Mouse (Mus musculus): ENCODE measurements around the gene Sh3bp5l. TPM values are rescaled to one million over a fixed set of nuclear protein-coding genes. Genes with fewer than 3 reads are reported as not detected.
"Not testable (repeated sequence)": the region's sequence is repeated elsewhere in the genome, so short reads cannot be mapped to it uniquely, and the experiment has no call there.

Sh3bp5l gene
- total RNA-seq (2021): 10 to 100 TPM; 50.1 to 53.7 TPM
- long read RNA-seq, experiment 1, transcript Sh3bp5l-201 (7 exons, 2,977 nt): major isoform, 66 of 114 reads
- long read RNA-seq, experiment 1, transcript Sh3bp5l-202 (7 exons, 3,016 nt): minor isoform, 23 of 114 reads
- long read RNA-seq, experiment 1, partial matches to known transcripts: 11 of 114 reads
- long read RNA-seq, experiment 1, other reads (novel, unspliced or antisense): 14 of 114 reads
- long read RNA-seq, experiment 2, transcript Sh3bp5l-201 (7 exons, 2,977 nt): major isoform, 39 of 74 reads
- long read RNA-seq, experiment 2, transcript Sh3bp5l-202 (7 exons, 3,016 nt): minor isoform, 14 of 74 reads
- long read RNA-seq, experiment 2, partial matches to known transcripts: 7 of 74 reads
- long read RNA-seq, experiment 2, other reads (novel, unspliced or antisense): 14 of 74 reads

- peak; percentile 83 to 89 for DNase-seq (ENCODE audit: low spot score in 2 of 2)
Measured at GRCm38 (mm10) chr11:58330276-58331148, at the start of gene Sh3bp5l, which contains the start of gene Zfp672. Sh3bp5l (plus strand) TSS chr11:58330724. Zfp672 (minus strand) TSS chr11:58330339.

GRCm38 (mm10) chr11:58281970-58282496 is 48.5 kb upstream of the Sh3bp5l start:
- no peak for DNase-seq (ENCODE audit: low spot score in 2 of 2)

- DNase-seq (ENCODE audit: low spot score in 2 of 2): no peak
Measured at GRCm38 (mm10) chr11:58282518-58282917, 48.0 kb upstream of the Sh3bp5l start.

- no peak for DNase-seq (ENCODE audit: low spot score in 2 of 2)
Measured at GRCm38 (mm10) chr11:58289992-58290682, 40.4 kb upstream of the Sh3bp5l start.

GRCm38 (mm10) chr11:58290812-58291211 is 39.7 kb upstream of the Sh3bp5l start:
- no peak for DNase-seq (ENCODE audit: low spot score in 2 of 2)

GRCm38 (mm10) chr11:58292791-58293190 is 37.7 kb upstream of the Sh3bp5l start:
- DNase-seq (ENCODE audit: low spot score in 2 of 2): no peak

GRCm38 (mm10) chr11:58297396-58297795 is 33.1 kb upstream of the Sh3bp5l start:
- DNase-seq (ENCODE audit: low spot score in 2 of 2): no peak

- DNase-seq (ENCODE audit: low spot score in 2 of 2): peak; percentile 74 to 79
Measured at GRCm38 (mm10) chr11:58301057-58301456, 29.5 kb upstream of the Sh3bp5l start.

- peak; percentile 99 for DNase-seq (ENCODE audit: low spot score in 2 of 2)
Measured at GRCm38 (mm10) chr11:58301837-58302754, 28.4 kb upstream of the Sh3bp5l start.

- DNase-seq (ENCODE audit: low spot score in 2 of 2): no peak
Measured at GRCm38 (mm10) chr11:58302774-58303445, 27.6 kb upstream of the Sh3bp5l start.

- no peak for DNase-seq (ENCODE audit: low spot score in 2 of 2)
Measured at GRCm38 (mm10) chr11:58303594-58303993, 26.9 kb upstream of the Sh3bp5l start.

- not testable (repeated sequence) for DNase-seq (ENCODE audit: low spot score in 2 of 2)
Measured at GRCm38 (mm10) chr11:58305299-58305698, 25.2 kb upstream of the Sh3bp5l start.

GRCm38 (mm10) chr11:58306860-58307308 is 23.6 kb upstream of the Sh3bp5l start, which contains the start of gene Zfp692:
Zfp692 (plus strand) TSS chr11:58307069.
- peak; percentile 96 to 98 for DNase-seq (ENCODE audit: low spot score in 2 of 2)

GRCm38 (mm10) chr11:58307411-58308080 is 23.0 kb upstream of the Sh3bp5l start:
- peak; percentile 36 to 62 for DNase-seq (ENCODE audit: low spot score in 2 of 2)

GRCm38 (mm10) chr11:58308661-58309060 is 21.9 kb upstream of the Sh3bp5l start:
- no peak for DNase-seq (ENCODE audit: low spot score in 2 of 2)

- no peak for DNase-seq (ENCODE audit: low spot score in 2 of 2)
Measured at GRCm38 (mm10) chr11:58314069-58314468, 16.5 kb upstream of the Sh3bp5l start.

- no peak for DNase-seq (ENCODE audit: low spot score in 2 of 2)
Measured at GRCm38 (mm10) chr11:58315536-58316168, 14.9 kb upstream of the Sh3bp5l start.

- no peak for DNase-seq (ENCODE audit: low spot score in 2 of 2)
Measured at GRCm38 (mm10) chr11:58316344-58316743, 14.2 kb upstream of the Sh3bp5l start.

Data from left cerebral cortex, adult 18-20 months (tissue).